Mouse (Mus musculus) CH12.LX (cell line): ENCODE measurements at regions not wholly inside any gene's neighbourhood (a gene's known extent, or its start where the extent isn't known, plus 50 kb on each side); places are given as distances from the start of the nearest gene placed in this dataset.

Experiments
- DNase-seq: peaks from one replicate; pipeline ENCODE4 v3.0.0-alpha.2; 2013; ENCODE audit errors: extremely low read depth
- H3K27ac ChIP-seq: 2 replicates; pipeline ENCODE4 v1.5.1; 2012; ENCODE audit warnings: low read depth, mild to moderate bottlenecking, control low read depth, moderate library complexity; ENCODE audit not compliant: insufficient read depth
- H3K27me3 ChIP-seq: replicated peaks from 2 replicates; pipeline ENCODE3; 2012; ENCODE audit warnings: inconsistent platforms
- H3K36me3 ChIP-seq, 2 experiments: replicated peaks in 1 of 2; 2 replicates each; pipeline versions ENCODE3 to v1.6.1; 2012; ENCODE audit warnings: inconsistent platforms in 1 of 2, low read length in 1 of 2, mild to moderate bottlenecking in 1 of 2, mixed read lengths in 1 of 2, moderate library complexity in 1 of 2; ENCODE audit not compliant: control insufficient read depth in 1 of 2, insufficient read depth in 1 of 2
- H3K4me1 ChIP-seq, 2 experiments: 2 replicates each; pipeline ENCODE4 v1.6.1; 2012; ENCODE audit warnings: inconsistent platforms in 1 of 2, moderate library complexity in 1 of 2; ENCODE audit not compliant: insufficient read depth in 2 of 2, control insufficient read depth in 1 of 2
- H3K4me2 ChIP-seq: 2 replicates; pipeline ENCODE4 v1.6.1; 2012; ENCODE audit warnings: low read depth, mild to moderate bottlenecking, control low read depth; ENCODE audit not compliant: poor library complexity, insufficient read depth, severe bottlenecking
- H3K4me3 ChIP-seq, 3 experiments: fragments of 150-350 bp in 1 of 3; sonication (generic) in 1 of 3; replicated peaks in 1 of 3; 2 replicates each; pipeline versions ENCODE3 to v1.5.1; 2011 to 2012; ENCODE audit warnings: low read depth in 2 of 3, low read length in 2 of 3, mild to moderate bottlenecking in 2 of 3, moderate library complexity in 2 of 3, control low read depth in 1 of 3, improper control_type of control experiment in 1 of 3, inconsistent platforms in 1 of 3, mixed read lengths in 1 of 3; ENCODE audit not compliant: poor library complexity in 1 of 3
- H3K79me2 ChIP-seq: replicated peaks from 2 replicates; pipeline ENCODE4 v1.6.1; 2012; ENCODE audit warnings: mild to moderate bottlenecking, moderate library complexity; ENCODE audit not compliant: control insufficient read depth, poor library complexity, insufficient read depth, severe bottlenecking; ENCODE audit errors: extremely low read depth
- H3K9ac ChIP-seq: 2 replicates; pipeline ENCODE4 v1.6.1; 2012; ENCODE audit warnings: low read depth, mild to moderate bottlenecking, control low read depth, moderate library complexity; ENCODE audit not compliant: insufficient read depth
- H3K9me3 ChIP-seq: replicated peaks from 2 replicates; pipeline ENCODE3; 2012; ENCODE audit warnings: low read length, inconsistent platforms, mixed read lengths
- CHD1 ChIP-seq: IDR thresholded peaks from 2 replicates; pipeline ENCODE4 v1.6.1; 2012; ENCODE audit warnings: low read depth, low read length, improper control_type of control experiment, inconsistent platforms
- CTCF ChIP-seq, 2 experiments: IDR thresholded peaks in 1 of 2; conservative IDR thresholded peaks in 1 of 2; 2 replicates each; pipeline ENCODE4 v1.5.1; 2011 to 2012; ENCODE audit warnings: low read depth in 2 of 2, low read length in 2 of 2, improper control_type of control experiment in 1 of 2, inconsistent platforms in 1 of 2, mild to moderate bottlenecking in 1 of 2, moderate library complexity in 1 of 2
- KAT2A ChIP-seq: IDR thresholded peaks from 2 replicates; pipeline ENCODE4 v1.6.1; 2012; ENCODE audit warnings: low read length, improper control_type of control experiment, inconsistent platforms; ENCODE audit not compliant: insufficient replicate concordance
- MAZ ChIP-seq: IDR thresholded peaks from 2 replicates; pipeline ENCODE4 v1.6.1; 2012; ENCODE audit warnings: low read depth, mild to moderate bottlenecking, inconsistent platforms, low read length, improper control_type of control experiment, moderate library complexity
- PAX5 ChIP-seq: IDR thresholded peaks from 2 replicates; pipeline ENCODE4 v1.6.1; 2012; ENCODE audit warnings: low read length, inconsistent platforms, mixed read lengths
- POLR2AphosphoS2 ChIP-seq: IDR thresholded peaks from 2 replicates; pipeline ENCODE4 v1.6.1; 2011; ENCODE audit warnings: low read depth, low read length, improper control_type of control experiment
- RCOR1 ChIP-seq: conservative IDR thresholded peaks from 2 replicates; pipeline ENCODE4 v1.6.1; 2012; ENCODE audit warnings: low read depth, mild to moderate bottlenecking, inconsistent platforms, low read length, improper control_type of control experiment
- TBP ChIP-seq: conservative IDR thresholded peaks from 2 replicates; pipeline ENCODE4 v1.6.1; 2011; ENCODE audit warnings: low read depth, low read length, improper control_type of control experiment
- USF1 ChIP-seq: IDR thresholded peaks from 2 replicates; pipeline ENCODE4 v1.6.1; 2014; ENCODE audit warnings: low read depth, mild to moderate bottlenecking, inconsistent platforms, low read length, improper control_type of control experiment
- ZC3H11A ChIP-seq: IDR thresholded peaks from 2 replicates; pipeline ENCODE4 v1.6.1; 2012; ENCODE audit warnings: low read depth, mild to moderate bottlenecking, inconsistent platforms, low read length, improper control_type of control experiment
- dilution Hi-C: fragments of 300-500 bp; cut with MboI; formaldehyde crosslinking; loops from 2 replicates; pipeline ENCODE4 v1.14.3; 2020; ENCODE audit warnings: low sequenced_read_pairs; ENCODE audit not compliant: extremely low pct_unique_long_range_greater_than_20kb, extremely low pct_ligation_motif_present
- in situ Hi-C: fragments of 300-500 bp; cut with MboI; formaldehyde crosslinking; loops from 3 replicates; pipeline ENCODE4 v1.14.3; 2019; ENCODE audit warnings: low sequenced_read_pairs, low pct_ligation_motif_present, low pct_unique_long_range_greater_than_20kb, mixed read lengths

GRCm38 (mm10) chr15:11774717-11775116 lies 132.4 kb downstream of the Npr3 start:
- Histone ChIP-seq H3K9ac (no peak overlapping the region), H3K4me2 (no peak overlapping the region)
- TF ChIP-seq MAZ, result no peak
- TF ChIP-seq, all 38 proteins: peak for 0
- Histone ChIP-seq H3K27me3 (no peaks in the 10 kb centered on the region), H3K79me2 (no peaks in the 10 kb centered on the region), H3K4me3 (no peak overlapping the region), H3K36me3 (no peaks in the 10 kb centered on the region), H3K9me3 (no peaks in the 10 kb centered on the region), H3K27ac (no peak overlapping the region), H3K4me1 (no peaks in the 10 kb centered on the region)
- in situ Hi-C loops, result no loop called here
- dilution Hi-C loops, result no loop called here
- DNase-seq, result no peak

- no peaks in the 10 kb centered on the region for H3K9me3 ChIP-seq
- no peak overlapping the region for H3K4me3 ChIP-seq
- TF ChIP-seq POLR2AphosphoS2 (no peak), CTCF (conservative IDR thresholded peaks at IDR 0.05 in 1 of 2, IDR thresholded peaks at IDR 0.05 in 1 of 2; ENCODE audit: low read depth in 2 of 2, low read length in 2 of 2) (no peak)
- no peak overlapping the region for H3K4me2 ChIP-seq
- no peak overlapping the region for H3K27ac ChIP-seq
- in situ Hi-C loops, result no loop called here
- no peaks in the 10 kb centered on the region for H3K79me2 ChIP-seq
- no peaks in the 10 kb centered on the region for H3K36me3 ChIP-seq
- H3K4me1 ChIP-seq, result no peaks in the 10 kb centered on the region
- dilution Hi-C loops, result no loop called here
- DNase-seq, result no peak
- no peak overlapping the region for H3K9ac ChIP-seq
- no peaks in the 10 kb centered on the region for H3K27me3 ChIP-seq
These were observed 136.5 kb downstream of the Npr3 start for GRCm38 (mm10) chr15:11770596-11770995.

- no peak overlapping the region for H3K9ac ChIP-seq
- H3K4me3 ChIP-seq, result no peak overlapping the region
- no peaks in the 10 kb centered on the region for H3K9me3 ChIP-seq
- no peaks in the 10 kb centered on the region for H3K4me1 ChIP-seq
- no peak for DNase-seq
- dilution Hi-C loops (no loop called here), in situ Hi-C loops (loop anchor here (10.0 kb wide), 1 partner anchor 207 kb away; no protein-coding TSS in a partner anchor)
- no peak overlapping the region for H3K27ac ChIP-seq
- H3K79me2 ChIP-seq, result no peaks in the 10 kb centered on the region
- H3K27me3 ChIP-seq, result no peaks in the 10 kb centered on the region
- H3K4me2 ChIP-seq, result no peak overlapping the region
- no peaks in the 10 kb centered on the region for H3K36me3 ChIP-seq
- TF ChIP-seq KAT2A (no peak), CHD1 (no peak), ZC3H11A (no peak), TBP (no peak), USF1 (no peak)
These were observed 149.1 kb downstream of the Npr3 start for GRCm38 (mm10) chr15:11757963-11758362.

- no peak for TF ChIP-seq PAX5
- no peak for TF ChIP-seq RCOR1
- Histone ChIP-seq H3K4me2 (no peak overlapping the region), H3K4me3 (no peak overlapping the region), H3K79me2 (no peaks in the 10 kb centered on the region), H3K9me3 (no peaks in the 10 kb centered on the region), H3K4me1 (no peaks in the 10 kb centered on the region), H3K9ac (no peak overlapping the region), H3K27me3 (no peaks in the 10 kb centered on the region), H3K27ac (no peak overlapping the region), H3K36me3 (no peaks in the 10 kb centered on the region)
- no peak for DNase-seq
- dilution Hi-C loops, result no loop called here
- in situ Hi-C loops, result loop anchor here (10.0 kb wide), 1 partner anchor 208 kb away; no protein-coding TSS in a partner anchor
These were observed 150.3 kb downstream of the Npr3 start for GRCm38 (mm10) chr15:11756786-11757185.
